Mouse (Mus musculus): ENCODE measurements at regions not wholly inside any gene's neighbourhood (a gene's known extent, or its start where the extent isn't known, plus 50 kb on each side); places are given as distances from the start of the nearest gene placed in this dataset.

DNA sequence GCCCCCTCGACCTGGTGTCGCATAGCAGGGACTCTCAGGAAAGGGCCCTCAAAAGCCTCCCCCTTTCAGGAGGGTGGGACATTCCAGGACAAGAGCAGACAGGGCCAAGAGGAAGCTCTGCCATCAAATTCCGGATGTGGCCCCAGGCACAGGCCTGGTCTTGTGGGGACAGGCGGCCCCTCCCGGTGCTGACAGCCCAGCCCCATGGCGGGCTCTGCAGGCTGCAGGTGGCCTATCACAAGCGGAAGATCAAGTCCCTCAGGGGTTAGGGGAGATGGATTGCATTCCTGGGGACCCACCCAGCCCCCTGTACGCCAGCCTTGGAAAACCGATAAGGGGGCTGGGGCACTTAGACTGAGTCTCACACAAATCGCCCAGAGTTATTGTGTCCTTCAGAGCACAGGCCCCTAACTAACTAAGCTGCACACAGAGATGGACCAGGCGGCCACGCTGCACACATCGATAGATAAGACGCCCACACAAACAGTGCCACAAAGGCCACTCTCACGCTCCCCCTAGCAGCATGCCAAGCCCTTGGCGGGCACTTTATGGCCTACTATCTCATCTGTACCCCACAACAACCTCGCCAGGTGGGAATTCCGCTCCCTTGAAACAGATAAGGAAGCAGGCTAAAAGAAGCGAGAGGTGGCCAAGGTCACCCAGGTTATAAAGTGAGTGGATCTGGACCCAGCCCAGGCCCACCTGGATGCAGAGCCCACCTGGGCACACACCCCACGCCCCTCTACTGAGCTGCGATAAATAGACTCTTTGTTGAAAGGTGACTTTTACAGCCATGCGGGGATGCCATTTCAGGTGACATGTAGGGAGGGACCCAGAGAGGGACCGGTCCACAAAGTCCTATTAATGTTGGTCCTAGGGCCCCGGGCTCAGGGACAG lies 55.5 kb downstream of the Gm5294 start:
- no peak for DNase-seq

DNA sequence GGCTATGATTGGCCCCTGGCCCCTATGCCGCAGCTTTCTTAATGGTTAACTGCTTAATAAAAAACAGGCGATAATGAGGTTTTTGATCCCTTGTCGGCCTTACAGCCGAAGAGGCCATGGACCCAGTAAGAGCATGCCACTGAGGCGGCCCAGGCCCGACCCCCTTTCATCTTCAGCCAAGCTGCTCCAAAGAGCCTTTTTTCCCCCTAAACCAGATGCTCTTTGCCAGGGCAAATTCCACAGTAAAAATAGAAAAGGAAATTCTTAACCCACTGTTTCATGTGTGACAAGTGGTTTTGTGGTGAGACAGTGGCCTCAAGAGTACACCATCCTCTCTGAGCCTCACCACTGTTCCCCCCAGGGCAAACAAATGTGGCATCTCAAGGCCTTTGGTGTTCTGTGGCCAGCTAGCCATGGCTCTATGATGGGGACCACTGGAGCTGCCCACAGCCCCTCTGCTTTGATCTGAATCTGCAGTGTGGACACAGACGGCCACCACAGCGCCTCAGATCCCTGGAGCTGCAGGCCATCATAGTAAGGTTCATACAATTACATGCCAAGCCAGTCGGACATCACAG lies 61.9 kb downstream of the Gm5294 start:
- no peak for DNase-seq

DNA sequence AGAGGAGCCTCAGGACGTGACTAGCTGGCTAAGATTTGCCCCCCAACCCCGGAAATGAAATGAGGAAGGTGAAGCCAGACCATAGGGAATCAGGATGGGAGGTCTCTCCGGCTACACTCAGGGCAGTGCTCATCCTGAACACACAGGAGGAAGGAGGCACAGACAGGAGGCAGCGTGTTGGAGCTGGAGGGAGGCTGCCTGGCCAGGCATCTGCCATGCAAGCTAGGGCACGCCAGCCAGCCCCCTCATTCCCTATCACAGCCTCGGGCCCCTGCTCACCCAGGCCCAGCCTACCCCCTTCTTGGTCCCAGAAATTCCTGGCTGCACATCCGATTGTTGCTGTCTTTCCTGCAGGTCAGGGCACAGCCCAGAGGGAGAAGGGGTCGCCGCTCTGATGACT lies 63.7 kb downstream of the Gm5294 start:
- no peak for DNase-seq

DNA sequence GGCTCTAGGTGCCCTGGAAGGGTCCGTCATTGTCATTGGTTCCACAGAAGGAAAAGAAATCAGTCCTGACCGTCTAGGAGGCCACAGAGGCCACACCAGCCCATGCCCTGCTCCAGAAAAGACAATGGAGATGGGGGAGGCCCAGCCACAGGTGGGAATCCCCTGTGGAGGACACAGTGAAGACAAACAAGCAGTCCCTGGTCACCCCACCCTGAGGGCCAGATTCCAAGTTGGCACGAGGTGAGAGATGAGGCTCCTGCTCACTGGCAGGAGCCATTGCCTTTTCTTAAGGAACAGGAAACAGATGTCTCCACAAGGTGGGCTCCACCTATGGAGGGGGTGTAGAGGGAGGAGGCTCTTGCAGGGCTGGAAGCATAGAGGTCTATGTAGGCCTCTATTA lies 66.0 kb downstream of the Gm5294 start:
- DNase-seq: no peak

DNA sequence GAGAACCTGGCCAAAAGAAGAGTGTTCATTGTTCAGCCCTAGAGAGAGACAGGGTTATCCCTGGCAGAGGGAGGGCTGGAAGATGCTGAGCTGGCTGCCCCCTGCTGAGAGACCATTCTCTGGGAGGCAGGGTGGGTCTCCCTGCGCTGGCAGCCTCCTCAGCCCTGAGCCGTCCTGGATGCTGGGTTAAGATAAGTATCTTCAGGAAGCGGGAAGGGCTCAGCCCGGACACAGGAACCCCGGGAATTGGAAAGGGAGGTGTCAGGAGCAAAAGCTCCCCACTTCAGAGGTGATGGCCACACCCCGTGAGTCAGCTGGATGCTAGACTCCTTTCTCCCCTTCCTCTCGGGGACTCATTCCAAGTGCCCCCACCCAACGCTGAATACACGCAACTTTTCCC lies 68.9 kb downstream of the Gm5294 start:
- DNase-seq: no peak

DNA sequence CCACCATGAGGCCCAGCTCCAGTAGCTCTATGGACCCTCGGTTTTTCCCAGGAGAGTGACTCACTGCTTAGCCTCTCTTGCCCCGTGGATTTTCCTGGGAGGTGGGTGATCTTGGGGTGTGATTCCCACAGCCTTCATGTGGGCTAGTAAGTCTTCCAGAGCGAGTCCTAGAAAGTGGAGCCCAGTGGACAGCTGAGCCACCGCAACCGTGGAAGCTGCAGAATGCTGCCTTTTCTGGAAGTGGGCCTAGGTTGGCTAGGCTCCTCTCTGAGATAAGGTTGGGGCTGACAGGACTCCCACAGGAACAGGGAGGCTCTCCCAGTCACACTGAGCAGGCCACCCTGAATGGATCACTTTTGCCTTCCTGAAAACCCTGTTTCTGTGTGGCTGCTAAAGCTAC lies 69.9 kb downstream of the Gm5294 start:
- DNase-seq: no peak

- peak; percentile 37 to 42 for DNase-seq
Observed at GRCm38 (mm10) chr5:138894496-138894895, 74.6 kb downstream of the Gm5294 start.

- no peak for DNase-seq
Observed at GRCm38 (mm10) chr5:138897255-138897654, 77.4 kb downstream of the Gm5294 start.

- no peak for DNase-seq
Observed at GRCm38 (mm10) chr5:138898440-138898839, 78.6 kb downstream of the Gm5294 start.

- DNase-seq: no peak
Observed at GRCm38 (mm10) chr5:138900952-138901599, 81.2 kb downstream of the Gm5294 start.

DNA sequence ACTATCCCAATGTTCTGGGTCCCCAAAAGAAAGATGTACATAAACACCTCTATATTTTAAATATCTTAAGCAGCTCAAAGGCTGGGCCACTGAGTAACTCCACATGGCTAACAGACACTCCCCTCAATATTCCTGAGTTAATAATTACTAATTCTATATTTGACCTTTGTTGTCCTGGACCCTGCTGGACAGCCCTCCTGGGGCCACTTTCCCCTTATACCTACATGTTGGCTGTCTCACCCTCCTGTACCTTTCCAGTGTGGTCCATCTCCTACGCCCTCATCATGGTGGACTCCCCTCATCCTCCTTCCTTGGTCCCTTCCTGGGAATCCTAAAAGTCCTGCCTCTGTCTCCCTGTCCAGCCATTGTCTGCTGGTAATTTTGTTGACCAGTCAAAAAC lies 82.4 kb downstream of the Gm5294 start:
- no peak for DNase-seq

GRCm38 (mm10) chr5:138911769-138912710 lies 85.1 kb downstream of the Pdgfa start:
- DNase-seq: no peak

DNA sequence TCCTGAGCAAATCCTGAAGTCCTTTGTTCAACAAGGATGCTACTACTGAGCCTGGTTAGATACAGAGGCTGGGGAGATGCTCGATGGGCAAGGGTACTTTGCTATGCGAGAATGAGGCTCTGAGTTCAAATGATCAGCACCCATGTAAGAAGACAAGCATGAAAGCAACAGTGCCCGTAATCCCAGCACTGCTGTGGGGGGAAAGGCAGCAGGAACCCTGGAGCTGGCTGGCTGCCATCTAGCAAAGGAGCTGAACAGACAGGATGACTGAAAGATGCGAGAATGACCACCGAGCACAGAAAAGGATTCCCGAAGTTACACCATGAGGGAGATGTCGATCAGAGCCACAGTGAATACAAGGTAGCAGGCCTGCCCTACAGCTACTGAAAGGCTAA lies 84.5 kb downstream of the Pdgfa start:
- no peak for DNase-seq

DNA sequence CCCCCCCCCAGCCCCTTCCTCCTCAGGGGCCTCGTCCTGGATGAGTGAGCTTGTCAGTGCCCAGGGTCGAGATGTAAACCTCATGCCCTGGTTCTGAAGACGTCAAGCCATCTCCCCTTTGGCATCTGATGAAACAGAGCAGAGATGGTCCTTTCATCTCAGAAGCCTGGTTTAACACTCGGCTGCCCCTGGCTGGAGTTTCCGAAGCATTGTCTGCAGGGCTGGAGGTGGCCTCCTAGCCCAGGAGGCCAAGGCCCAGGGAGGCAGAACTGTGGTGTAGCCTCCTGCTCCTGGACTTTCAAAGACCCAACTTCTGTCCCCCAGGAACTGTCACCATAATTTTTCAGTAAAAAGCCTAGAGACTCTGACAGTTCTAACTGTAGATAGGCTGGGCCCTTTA lies 82.1 kb downstream of the Pdgfa start:
- no peak for DNase-seq

- DNase-seq: peak; percentile 12 to 33
Observed at GRCm38 (mm10) chr5:138915496-138915895, 81.7 kb downstream of the Pdgfa start.

- peak; percentile 61 to 69 for DNase-seq
Observed at GRCm38 (mm10) chr5:138920156-138920845, 76.9 kb downstream of the Pdgfa start.

GRCm38 (mm10) chr5:138922116-138922515 lies 75.1 kb downstream of the Pdgfa start:
- peak; percentile 27 to 45 for DNase-seq

All from cerebellum, adult 18-20 months (tissue).